Mouse (Mus musculus) MEL (cell line): ENCODE measurements at regions not wholly inside any gene's neighbourhood (a gene's known extent, or its start where the extent isn't known, plus 50 kb on each side); places are given as distances from the start of the nearest gene placed in this dataset.

ENCODE experiments used
- CHD2 ChIP-seq: IDR thresholded peaks from 2 replicates; pipeline ENCODE4 v1.6.1; 2011; ENCODE audit warnings: low read length, improper control_type of control experiment
- E2F4 ChIP-seq: IDR thresholded peaks from 2 replicates; pipeline ENCODE4 v1.6.1; 2011; ENCODE audit warnings: low read depth, low read length, improper control_type of control experiment, borderline replicate concordance

- TF ChIP-seq CHD2 (no peak), E2F4 (no peak)
Observed at GRCm38 (mm10) chr13:54310144-54310543, 61.0 kb upstream of the Cplx2 start.
